In genomic region chr11:86050430-86051280, GRCm38 (mm10) we compare ENCODE assay signal across 13 mouse cellular contexts.
DNase-seq lines count a peak whose midpoint lies in the region; ATAC-seq and TF ChIP-seq lines count a peak whose summit lies in the region.
"Had no signal": no experiment of that assay in that cellular context is flagged by ENCODE, and none has a peak within 500 bp of the region (broad histone marks: within the 10 kb centered on the region; RNA-seq: fewer than 3 reads in every experiment).

No protein-coding gene starts in this region.

- H3K4me1 ChIP-seq in midbrain, embryonic 11.5 days (ENCODE audit: control insufficient read depth, insufficient read depth, low read length), result peaks cover 4% of the 10 kb centered on the region; the same call in 1 of the 2 replicates
- no peaks in the 10 kb centered on the region for H3K4me1 ChIP-seq in midbrain, postnatal 0 days (ENCODE audit: insufficient read depth, low read length)
- H3K4me1 ChIP-seq: heart, embryonic 12.5 days; kidney, embryonic 15.5 days had no signal

- WGBS in midbrain, embryonic 11.5 days, result 86% methylated on average over 8 of the region's 8 CpGs
- 93% methylated on average over 8 of the region's 8 CpGs for WGBS in midbrain, postnatal 0 days

- DNase-seq in adrenal gland, adult 8-10 months, result peak; percentile 27
- no peak for DNase-seq in adrenal gland, postnatal 10 days
- peak; percentile 75 for DNase-seq in midbrain, embryonic 11.5 days (ENCODE audit: low spot score, missing footprints)
- DNase-seq in midbrain, postnatal 0 days (ENCODE audit: low spot score), result no peak
- peak; percentile 82 for DNase-seq in fibroblast of lung, adult 2 months (ENCODE audit: low read depth)
- DNase-seq in cerebellum, postnatal 14 days, result no peak
- no peak for DNase-seq in thymus, adult 18-20 months
- no peak for DNase-seq in left cerebral cortex, postnatal 4 days
- DNase-seq: right cerebral cortex, postnatal 4 days had no signal

- H3K4me2 ChIP-seq in midbrain, embryonic 11.5 days, result no peak overlapping the region
- H3K4me2 ChIP-seq in midbrain, postnatal 0 days (ENCODE audit: low read depth, low read length, poor library complexity, severe bottlenecking), result no peak overlapping the region
- H3K4me2 ChIP-seq: heart, embryonic 12.5 days; hindbrain, embryonic 14.5 days; kidney, embryonic 15.5 days had no signal

- H3K4me3 ChIP-seq in midbrain, embryonic 11.5 days (ENCODE audit: low read depth, low read length), result no peak overlapping the region
- H3K4me3 ChIP-seq in midbrain, postnatal 0 days (ENCODE audit: low read depth, low read length), result no peak overlapping the region
- H3K4me3 ChIP-seq: heart, embryonic 12.5 days; kidney, embryonic 15.5 days had no signal

- H3K9me3 ChIP-seq in midbrain, embryonic 11.5 days (ENCODE audit: control insufficient read depth, low read length), result no peaks in the 10 kb centered on the region
- H3K9me3 ChIP-seq in midbrain, postnatal 0 days (ENCODE audit: low read length), result no peaks in the 10 kb centered on the region
- H3K9me3 ChIP-seq: heart, embryonic 12.5 days; kidney, embryonic 15.5 days had no signal

- ATAC-seq in midbrain, embryonic 11.5 days (ENCODE audit: low FRiP score), result no peak
- ATAC-seq in midbrain, postnatal 0 days (ENCODE audit: low FRiP score), result no peak
- ATAC-seq: forebrain, embryonic 16.5 days had no signal

- no peaks in the 10 kb centered on the region for H3K27me3 ChIP-seq in midbrain, embryonic 11.5 days (ENCODE audit: control insufficient read depth, insufficient read depth, low read length)
- no peaks in the 10 kb centered on the region for H3K27me3 ChIP-seq in midbrain, postnatal 0 days (ENCODE audit: insufficient read depth, low read length)
- H3K27me3 ChIP-seq: heart, embryonic 12.5 days; kidney, embryonic 15.5 days had no signal

- no peak overlapping the region for H3K27ac ChIP-seq in midbrain, embryonic 11.5 days (ENCODE audit: low read depth, low read length)
- H3K27ac ChIP-seq in midbrain, postnatal 0 days (ENCODE audit: low read depth, low read length), result no peak overlapping the region
- H3K27ac ChIP-seq: hindbrain, embryonic 14.5 days; kidney, embryonic 15.5 days had no signal

- no peaks in the 10 kb centered on the region for H3K36me3 ChIP-seq in midbrain, embryonic 11.5 days (ENCODE audit: control insufficient read depth, insufficient read depth, low read length)
- no peaks in the 10 kb centered on the region for H3K36me3 ChIP-seq in midbrain, postnatal 0 days (ENCODE audit: insufficient read depth, low read length)
- H3K36me3 ChIP-seq: heart, embryonic 12.5 days; kidney, embryonic 15.5 days had no signal

- no peak overlapping the region for H3K9ac ChIP-seq in midbrain, embryonic 11.5 days (ENCODE audit: low read length)
- H3K9ac ChIP-seq in midbrain, postnatal 0 days (replicated peaks; ENCODE audit: low read length, poor library complexity, severe bottlenecking), result no peak overlapping the region
- H3K9ac ChIP-seq: heart, embryonic 12.5 days; hindbrain, embryonic 14.5 days; kidney, embryonic 15.5 days had no signal

- no peak for TF ChIP-seq CTCF in midbrain, postnatal 0 days (IDR thresholded peaks at IDR 0.05)

- intact Hi-C loops in left cerebral cortex, postnatal 4 days (cut with DNase I), result no loop called here

Comparison
In these comparisons a context has a peak if more than half of its experiments do, and no peak if none do; other contexts are left out.
1. DNase-seq: peak in adrenal gland, adult 8-10 months (single experiment), midbrain, embryonic 11.5 days (single experiment) and fibroblast of lung, adult 2 months (single experiment); none in adrenal gland, postnatal 10 days (single experiment), midbrain, postnatal 0 days (single experiment), cerebellum, postnatal 14 days (0 of 2), thymus, adult 18-20 months (0 of 2) and left cerebral cortex, postnatal 4 days (single experiment).